Mouse (Mus musculus): ENCODE data around the gene Btbd7.

GRCm38 (mm10) chr12:102916073-102916472, 37.8 kb upstream of the Btbd7 start:
- TF ChIP-seq CTCF (IDR thresholded peaks at IDR 0.05; ENCODE audit: extremely low read depth, insufficient read depth, low read length), result no peak
- no peak for TF ChIP-seq POLR2A (IDR thresholded peaks at IDR 0.05; ENCODE audit: extremely low read depth, insufficient read depth, low read length)
